Mouse (Mus musculus) ES-Bruce4 (cell line): Measurements from ENCODE around the gene Clcn6.

Source experiments
- CTCF ChIP-seq: IDR thresholded peaks from one replicate; pipeline ENCODE4 v1.8.1; 2011; ENCODE audit warnings: low read depth, low read length
- EP300 ChIP-seq: IDR thresholded peaks from 2 replicates; pipeline ENCODE4 v1.6.1; 2011; ENCODE audit warnings: low read depth, low read length; ENCODE audit not compliant: insufficient read depth
- POLR2A ChIP-seq: IDR thresholded peaks from one replicate; pipeline ENCODE4 v1.8.1; 2011; ENCODE audit warnings: low read length; ENCODE audit not compliant: insufficient read depth

- TF ChIP-seq CTCF (no peak), POLR2A (no peak), EP300 (no peak)
Measured at GRCm38 (mm10) chr4:148040029-148040830, 1.6 kb upstream of the Clcn6 start.
